Mouse (Mus musculus) C2C12 (cell line): ENCODE data around the gene Rcc2.

ENCODE experiments used
- CTCF ChIP-seq: IDR thresholded peaks from one replicate; pipeline ENCODE4 v1.5.1; 2011; ENCODE audit not compliant: control insufficient read depth, insufficient read depth, insufficient read length
- MAX ChIP-seq: IDR thresholded peaks from one replicate; pipeline ENCODE4 v1.6.1; 2011; ENCODE audit warnings: mild to moderate bottlenecking, control low read depth
- MYOG ChIP-seq: IDR thresholded peaks from one replicate; pipeline ENCODE4 v1.6.1; 2011; ENCODE audit not compliant: control insufficient read depth, insufficient read length; ENCODE audit errors: extremely low read depth
- USF1 ChIP-seq: IDR thresholded peaks from one replicate; pipeline ENCODE4 v1.6.1; 2011; ENCODE audit warnings: low read depth, mild to moderate bottlenecking, control low read depth, moderate library complexity

- TF ChIP-seq CTCF = no peak
- TF ChIP-seq USF1 = no peak
- TF ChIP-seq MAX = no peak
- TF ChIP-seq MYOG = no peak
Measured at GRCm38 (mm10) chr4:140707615-140708014, 7.3 kb downstream of the Rcc2 start.
